Mouse (Mus musculus) hindbrain, postnatal 0 days (tissue): ENCODE data around the gene Dnaic1. TPM values are rescaled to one million over a fixed set of nuclear protein-coding genes. Genes with fewer than 3 reads are reported as not detected.
"Not testable (repeated sequence)": the region's sequence is repeated elsewhere in the genome, so short reads cannot be mapped to it uniquely, and the experiment has no call there.

Experiments used
- ATAC-seq: fragments of 200-750 bp; cut with Nextera tagmentation; 2 replicates; pipeline ENCODE4 v1.8.0; 2017; ENCODE audit warnings: mild to moderate bottlenecking, moderate TSS enrichment, moderate library complexity
- DNase-seq: peaks from one replicate; pipeline ENCODE4 v3.0.0-alpha.2; 2015; ENCODE audit warnings: low spot score
- H3K27ac ChIP-seq: fragments of 300-500 bp; sonication (generic); 2 replicates; pipeline ENCODE4 v1.5.1; 2014; ENCODE audit warnings: mild to moderate bottlenecking
- H3K27me3 ChIP-seq: fragments of 300-500 bp; sonication (generic); 2 replicates; pipeline ENCODE4 v1.6.1; 2014; ENCODE audit warnings: low read length, mixed read lengths; ENCODE audit not compliant: insufficient read depth
- H3K36me3 ChIP-seq: fragments of 300-500 bp; sonication (generic); 2 replicates; pipeline ENCODE4 v1.6.1; 2014; ENCODE audit warnings: low read length, mixed read lengths; ENCODE audit not compliant: insufficient read depth
- H3K4me1 ChIP-seq: fragments of 300-500 bp; sonication (generic); 2 replicates; pipeline ENCODE4 v1.6.1; 2014; ENCODE audit warnings: antibody characterized with exemption, low read length, mixed read lengths; ENCODE audit not compliant: insufficient read depth
- H3K4me2 ChIP-seq: fragments of 300-500 bp; sonication (generic); 2 replicates; pipeline ENCODE4 v1.6.1; 2014; ENCODE audit warnings: low read depth, mild to moderate bottlenecking, low read length, moderate library complexity, mixed read lengths
- H3K4me3 ChIP-seq: fragments of 300-500 bp; sonication (generic); 2 replicates; pipeline ENCODE4 v1.5.1; 2014; ENCODE audit warnings: low read length
- H3K9ac ChIP-seq: fragments of 300-500 bp; sonication (generic); replicated peaks from 2 replicates; pipeline ENCODE4 v1.6.1; 2014; ENCODE audit warnings: mild to moderate bottlenecking, low read length, moderate library complexity, mixed read lengths
- H3K9me3 ChIP-seq: fragments of 300-500 bp; sonication (generic); 2 replicates; pipeline ENCODE4 v1.6.1; 2016; ENCODE audit warnings: low read length, mixed read lengths
- CTCF ChIP-seq: IDR thresholded peaks from 2 replicates; pipeline ENCODE4 v1.5.1; 2016; ENCODE audit warnings: antibody characterized with exemption, control low read depth, low read depth
- WGBS: fragments of 180-500 bp; shearing (Covaris S2); extraction: QIAGEN DNeasy Blood & Tissue Kit; methylation state at CpG from one replicate; pipeline ENCODE4 v1.1.7; 2014; 5-methylcytosine and 5-hydroxymethylcytosine counted together
- polyA plus RNA-seq: library from polyadenylated mRNA; unstranded; fragments of >200 nt; fragmentation: Nextera tagmentation; extraction: Ambion mirVana; gene quantifications from 2 replicates; pipeline ENCODE4 v1.2.1, GENCODE M21; 2015
- total RNA-seq: library from RNA; depleted of rRNA; stranded (reverse); fragments of >200 nt; gene quantifications from 2 replicates; pipeline ENCODE4 v1.2.3, GENCODE M21; 2014

Gene Dnaic1
- total and polyA plus RNA-seq, 2 experiments from 2014 or later: 3.0 to 4.5 TPM

DNA sequence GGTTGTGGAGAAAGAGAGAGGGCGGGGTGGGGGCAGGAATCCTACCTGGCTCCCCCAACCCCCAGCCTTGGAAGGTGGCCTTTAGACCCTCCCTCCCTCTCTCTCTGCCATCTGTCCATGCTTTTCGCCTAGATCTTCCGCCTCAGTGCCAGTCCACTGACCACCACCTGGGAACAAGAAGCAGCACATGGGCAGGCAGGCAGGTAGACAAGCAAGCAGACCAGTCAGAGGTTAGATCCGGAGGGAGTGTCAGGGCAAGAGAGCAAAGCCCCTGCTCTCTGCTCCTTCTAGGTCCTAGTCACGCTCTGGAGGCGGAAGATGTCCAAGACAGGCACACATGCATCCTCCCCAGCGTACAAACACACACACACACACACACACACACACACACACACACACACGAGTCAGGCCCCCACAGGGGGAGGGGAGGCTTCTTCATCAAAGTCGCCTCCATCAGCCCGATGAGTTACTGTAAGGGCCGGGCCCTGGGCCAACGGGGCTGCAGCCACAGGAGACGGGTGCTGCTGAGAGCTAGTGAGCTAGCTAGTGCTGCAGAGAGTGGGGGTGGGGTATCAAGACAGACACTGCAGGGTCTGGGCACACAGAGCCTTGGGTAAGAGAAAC is 107.5 kb downstream of the Dnaic1 start:
- 38% methylated on average over 12 of the region's 13 CpGs for WGBS
- peak overlapping the region; percentile 33; the same call in 1 of the 2 replicates for H3K9ac ChIP-seq
- peak; percentile 76 for DNase-seq

GRCm38 (mm10) chr4:41678863-41679262 is 109.3 kb downstream of the Dnaic1 start:
- WGBS: 63% methylated on average over 6 of the region's 6 CpGs
- Histone ChIP-seq H3K27ac (peak overlapping the region; percentile 15; the same call in 1 of the 2 replicates), H3K36me3 (no peaks in the 10 kb centered on the region), H3K27me3 (no peaks in the 10 kb centered on the region), H3K4me3 (no peak overlapping the region), H3K9ac (no peak overlapping the region), H3K4me1 (peaks cover 20% of the 10 kb centered on the region), H3K9me3 (no peaks in the 10 kb centered on the region), H3K4me2 (no peak overlapping the region)
- no peak for DNase-seq
- TF ChIP-seq CTCF: no peak
- no peak for ATAC-seq

More for the DNA sequence above, 107.5 kb downstream of the Dnaic1 start:
- no peaks in the 10 kb centered on the region for H3K9me3 ChIP-seq
- peaks cover 30% of the 10 kb centered on the region for H3K4me1 ChIP-seq
- H3K36me3 ChIP-seq: no peaks in the 10 kb centered on the region
- no peak overlapping the region for H3K4me3 ChIP-seq
- no peaks in the 10 kb centered on the region for H3K27me3 ChIP-seq
- H3K4me2 ChIP-seq: no peak overlapping the region
- TF ChIP-seq CTCF: no peak
- ATAC-seq: peak; percentile 52
- H3K27ac ChIP-seq: peak overlapping the region; percentile 67

- Histone ChIP-seq H3K36me3 (no peaks in the 10 kb centered on the region), H3K27ac (peak overlapping the region; percentile 15; the same call in 1 of the 2 replicates), H3K4me2 (no peak overlapping the region), H3K4me3 (no peak overlapping the region), H3K9ac (no peak overlapping the region), H3K27me3 (no peaks in the 10 kb centered on the region), H3K9me3 (no peaks in the 10 kb centered on the region), H3K4me1 (peaks cover 20% of the 10 kb centered on the region)
- WGBS: 71% methylated on average over 1 of the region's 2 CpGs
- ATAC-seq: no peak
- no peak for DNase-seq
- TF ChIP-seq CTCF: no peak
Measured at GRCm38 (mm10) chr4:41679291-41679690, 109.7 kb downstream of the Dnaic1 start.

- DNase-seq: no peak
- no peak overlapping the region for H3K4me2 ChIP-seq
- H3K9ac ChIP-seq: no peak overlapping the region
- 42% methylated on average over 4 of the region's 4 CpGs for WGBS
- no peaks in the 10 kb centered on the region for H3K36me3 ChIP-seq
- no peaks in the 10 kb centered on the region for H3K27me3 ChIP-seq
- TF ChIP-seq CTCF: no peak
- H3K9me3 ChIP-seq: no peaks in the 10 kb centered on the region
- H3K4me3 ChIP-seq: no peak overlapping the region
- no peak for ATAC-seq
- peaks cover 13% of the 10 kb centered on the region for H3K4me1 ChIP-seq
- no peak overlapping the region for H3K27ac ChIP-seq
Measured at GRCm38 (mm10) chr4:41681176-41681575, 111.6 kb downstream of the Dnaic1 start.

GRCm38 (mm10) chr4:41681947-41682346 is 112.4 kb downstream of the Dnaic1 start:
- no peak overlapping the region for H3K4me2 ChIP-seq
- TF ChIP-seq CTCF: no peak
- H3K4me3 ChIP-seq: no peak overlapping the region
- H3K9me3 ChIP-seq: no peaks in the 10 kb centered on the region
- H3K27me3 ChIP-seq: no peaks in the 10 kb centered on the region
- H3K27ac ChIP-seq: no peak overlapping the region; the same call in 1 of the 2 replicates
- peaks cover 5% of the 10 kb centered on the region for H3K4me1 ChIP-seq
- H3K36me3 ChIP-seq: no peaks in the 10 kb centered on the region
- ATAC-seq: no peak
- no peak overlapping the region for H3K9ac ChIP-seq
- no peak for DNase-seq
- WGBS: 57% methylated on average over 10 of the region's 10 CpGs

- WGBS: 35% methylated on average over 6 of the region's 6 CpGs
- 0 out of 2 replicates have a peak overlapping the region, but pooled peaks have one; percentile 28 for H3K9ac ChIP-seq
- H3K4me1 ChIP-seq: no peaks in the 10 kb centered on the region; the same call in 1 of the 2 replicates
- H3K27ac ChIP-seq: peak overlapping the region; percentile 0; the same call in 1 of the 2 replicates
- no peaks in the 10 kb centered on the region for H3K9me3 ChIP-seq
- H3K4me2 ChIP-seq: peak overlapping the region; percentile 16
- H3K27me3 ChIP-seq: no peaks in the 10 kb centered on the region
- ATAC-seq (no peak), DNase-seq (no peak)
- H3K36me3 ChIP-seq: no peaks in the 10 kb centered on the region
- H3K4me3 ChIP-seq: no peak overlapping the region
- no peak for TF ChIP-seq CTCF
Measured at GRCm38 (mm10) chr4:41682789-41683188, 113.2 kb downstream of the Dnaic1 start.

DNA sequence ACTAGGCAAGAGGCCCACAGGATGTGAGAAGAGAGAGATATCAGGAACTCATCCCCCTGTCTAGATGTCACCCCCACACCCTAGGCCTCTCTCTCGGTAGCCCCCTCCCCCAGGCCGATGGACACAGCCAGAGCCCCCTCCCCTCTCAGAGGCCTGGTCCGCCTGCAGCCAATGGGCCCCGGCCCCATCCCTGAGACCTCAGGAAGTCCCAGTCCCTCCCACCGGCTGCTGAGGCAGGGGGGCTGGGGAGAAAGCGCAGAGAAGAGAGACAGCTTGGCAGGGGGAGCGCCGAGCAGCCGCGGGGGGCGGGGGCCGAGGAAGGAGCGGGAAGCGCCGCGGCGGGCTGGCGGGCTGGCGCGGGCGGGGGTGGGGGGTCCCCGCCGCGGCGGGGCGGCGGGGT is 113.7 kb downstream of the Dnaic1 start:
- 0% methylated on average over 2 of the region's 27 CpGs for WGBS
- not testable (repeated sequence) for H3K9ac ChIP-seq, H3K36me3 ChIP-seq, H3K4me1 ChIP-seq, H3K4me3 ChIP-seq, H3K27me3 ChIP-seq, H3K27ac ChIP-seq, H3K9me3 ChIP-seq, DNase-seq
- peak overlapping the region; percentile 16; the same call in 1 of the 2 replicates for H3K4me2 ChIP-seq
- peak; percentile 48 for ATAC-seq

DNA sequence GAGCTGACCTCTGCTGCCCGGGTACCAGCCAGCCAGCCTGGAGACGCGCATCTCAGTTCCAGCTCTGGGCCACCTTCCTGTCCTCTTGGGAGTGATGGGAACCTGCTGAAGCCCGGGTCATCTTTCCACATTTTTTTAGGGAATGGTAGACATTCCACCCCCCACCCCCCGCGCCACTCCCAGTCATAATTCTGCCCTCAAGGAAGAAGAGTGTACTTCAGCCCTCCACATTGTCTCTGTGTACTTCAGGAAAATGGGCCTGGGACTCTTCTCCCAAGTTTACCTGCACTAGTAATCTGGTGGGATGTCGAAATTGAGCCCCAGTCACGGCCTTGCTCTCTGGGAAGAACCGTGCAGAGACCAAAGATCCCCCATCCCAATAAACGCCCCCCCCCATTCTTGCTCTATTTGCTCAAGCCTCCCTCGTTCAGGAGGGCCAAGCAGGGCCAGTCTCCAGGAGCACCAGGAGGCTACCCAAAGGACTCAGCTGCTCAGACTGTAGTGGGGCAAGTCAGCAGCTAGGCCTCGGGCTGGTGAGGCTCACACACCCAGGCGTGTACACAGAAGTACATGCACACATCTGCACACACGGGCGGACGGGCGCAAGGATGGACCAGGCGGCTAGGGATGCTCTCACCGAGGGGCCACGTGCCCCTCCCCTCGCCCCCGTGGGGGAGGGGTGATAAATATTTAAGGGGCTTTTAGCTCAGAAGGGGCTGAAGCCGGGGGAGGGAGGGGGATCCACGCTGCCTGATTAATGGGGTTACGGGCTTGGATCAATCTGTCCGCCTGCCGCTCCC is 114.8 kb downstream of the Dnaic1 start:
- peak overlapping the region; percentile 38; the same call in 1 of the 2 replicates for H3K4me2 ChIP-seq
- H3K9ac ChIP-seq, H3K4me1 ChIP-seq, H3K27me3 ChIP-seq, H3K36me3 ChIP-seq, H3K4me3 ChIP-seq, H3K9me3 ChIP-seq, DNase-seq, H3K27ac ChIP-seq: not testable (repeated sequence)
- WGBS: 6% methylated on average over 21 of the region's 27 CpGs
- ATAC-seq: peak; percentile 14; the same call in 1 of the 2 replicates

GRCm38 (mm10) chr4:41684931-41685453 is 115.4 kb downstream of the Dnaic1 start:
- not testable (repeated sequence) for ATAC-seq, DNase-seq, H3K4me1 ChIP-seq, H3K9ac ChIP-seq, H3K4me2 ChIP-seq, H3K4me3 ChIP-seq, H3K9me3 ChIP-seq, H3K27me3 ChIP-seq, H3K36me3 ChIP-seq, H3K27ac ChIP-seq
- 0% methylated on average over 14 of the region's 14 CpGs for WGBS
